Mouse (Mus musculus): Measurements from ENCODE around the gene Ptch1. TPM values are rescaled to one million over a fixed set of nuclear protein-coding genes. Genes with fewer than 3 reads are reported as not detected.

Ptch1 gene
- polyA plus RNA-seq, 1 experiment from 2014 or later, result 26.0 TPM

DNA sequence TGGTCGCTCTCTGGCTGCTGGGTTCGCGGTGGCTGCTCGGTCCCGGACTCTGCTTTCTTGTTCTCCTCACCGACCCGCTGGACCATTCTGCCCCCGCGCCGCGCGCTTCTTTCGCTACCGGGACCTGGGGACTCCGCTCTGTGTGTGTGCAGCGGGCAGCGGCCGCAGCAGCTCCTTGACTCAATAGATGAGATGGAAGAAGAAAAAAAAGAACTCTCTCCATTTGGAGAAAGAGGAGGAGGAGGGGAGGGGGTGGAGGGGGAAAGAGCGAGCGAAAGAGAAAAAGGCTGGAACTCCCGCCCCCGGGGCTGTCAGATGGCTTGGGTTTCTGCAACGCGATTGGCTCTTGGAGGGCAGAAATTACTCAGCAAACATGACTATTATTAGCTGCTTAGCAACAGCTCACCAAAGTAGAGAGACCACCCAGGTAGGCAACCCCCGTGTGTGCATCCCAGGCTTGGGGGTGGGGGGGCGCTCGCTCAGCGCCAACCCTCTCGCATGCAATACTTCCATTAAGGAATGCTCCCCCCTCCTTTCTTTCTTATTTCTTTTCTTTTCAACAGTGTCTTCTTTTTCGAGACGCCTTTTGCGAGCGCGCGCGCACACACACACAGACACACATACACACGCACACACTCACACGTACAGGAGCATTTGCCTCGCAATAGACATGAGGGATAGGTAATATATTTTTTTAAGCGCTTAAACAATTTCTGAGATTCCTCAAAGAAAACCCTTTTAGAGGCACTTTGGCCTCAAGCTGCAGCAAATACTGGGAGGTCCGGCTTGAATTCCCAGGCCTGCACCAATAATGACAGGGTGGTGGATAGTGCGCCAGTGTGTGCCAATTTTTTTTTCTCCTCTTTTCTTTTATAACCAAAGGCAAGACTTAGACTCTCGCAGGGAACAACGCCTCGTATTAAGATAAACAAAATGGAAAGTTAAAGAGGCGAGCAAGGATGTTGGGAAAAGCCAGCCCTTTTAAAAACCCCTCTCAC, 7.1 kb downstream of the Ptch1 start:
- Histone ChIP-seq H3K4me3 (ENCODE audit: low read depth, low read length) (peak overlapping the region; percentile 94), H3K9me3 (ENCODE audit: control insufficient read depth, low read length) (no peaks in the 10 kb centered on the region), H3K27ac (ENCODE audit: low read depth, low read length) (peak overlapping the region; percentile 99), H3K36me3 (ENCODE audit: control insufficient read depth, insufficient read depth, low read length) (no peaks in the 10 kb centered on the region), H3K4me1 (replicated peaks; ENCODE audit: control insufficient read depth, insufficient read depth, low read length) (peaks cover 24% of the 10 kb centered on the region), H3K27me3 (ENCODE audit: control insufficient read depth, insufficient read depth, low read length) (peaks cover 16% of the 10 kb centered on the region; the same call in 1 of the 2 replicates), H3K9ac (ENCODE audit: low read length) (peak overlapping the region; percentile 89), H3K4me2 (ENCODE audit: low read depth, low read length, severe bottlenecking) (peak overlapping the region; percentile 91)
- ATAC-seq (replicated peaks; ENCODE audit: low FRiP score) (peak; percentile 66), DNase-seq (ENCODE audit: low spot score) (peak; percentile 94)
- under 1% methylated on average over 46 of the region's 46 CpGs for WGBS

GRCm38 (mm10) chr13:63565320-63566017, 7.9 kb downstream of the Ptch1 start:
- H3K36me3 ChIP-seq (ENCODE audit: control insufficient read depth, insufficient read depth, low read length), result no peaks in the 10 kb centered on the region
- peaks cover 16% of the 10 kb centered on the region; the same call in 1 of the 2 replicates for H3K27me3 ChIP-seq (ENCODE audit: control insufficient read depth, insufficient read depth, low read length)
- H3K4me3 ChIP-seq (ENCODE audit: low read depth, low read length), result peak overlapping the region; percentile 94
- peak overlapping the region; percentile 89 for H3K9ac ChIP-seq (ENCODE audit: low read length)
- no peaks in the 10 kb centered on the region for H3K9me3 ChIP-seq (ENCODE audit: control insufficient read depth, low read length)
- peak overlapping the region; percentile 99 for H3K27ac ChIP-seq (ENCODE audit: low read depth, low read length)
- ATAC-seq (replicated peaks; ENCODE audit: low FRiP score), result no peak
- peaks cover 23% of the 10 kb centered on the region for H3K4me1 ChIP-seq (replicated peaks; ENCODE audit: control insufficient read depth, insufficient read depth, low read length)
- WGBS, result under 1% methylated on average over 69 of the region's 99 CpGs
- no peak for DNase-seq (ENCODE audit: low spot score)
- peak overlapping the region; percentile 91 for H3K4me2 ChIP-seq (ENCODE audit: low read depth, low read length, severe bottlenecking)

DNA sequence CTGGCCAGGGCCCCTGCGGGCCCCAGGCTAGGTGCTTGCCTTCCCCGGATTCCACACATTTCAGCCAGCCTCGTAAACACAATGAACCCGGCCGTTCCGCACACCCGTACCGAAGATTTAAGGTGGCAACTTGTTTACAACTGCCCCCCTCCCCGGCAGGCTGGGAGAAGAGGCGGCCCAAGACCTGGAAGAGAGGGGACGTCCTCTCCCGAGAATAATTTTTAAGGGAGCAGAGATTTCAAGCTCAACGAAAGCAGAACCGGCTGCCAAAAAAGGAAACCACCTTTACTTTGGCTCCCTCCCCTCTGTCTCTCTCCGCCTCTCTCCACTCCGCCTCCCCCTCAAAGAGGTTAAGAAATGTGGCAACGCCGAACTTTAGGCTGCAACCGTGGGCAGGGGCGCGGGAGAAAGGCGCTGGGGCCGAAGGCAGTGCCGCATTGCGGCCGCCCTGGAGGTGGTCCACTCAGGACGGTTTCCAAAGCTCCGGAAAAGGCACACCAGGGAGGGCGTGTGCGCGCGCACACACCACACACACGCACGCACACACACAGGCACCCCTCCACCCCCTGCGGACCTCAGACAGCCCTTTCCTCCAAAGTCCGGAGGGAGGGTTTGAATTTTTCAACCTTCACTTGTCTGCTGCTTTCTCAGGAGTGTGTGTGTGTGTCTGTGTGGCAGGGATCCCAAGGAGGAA, 8.6 kb downstream of the Ptch1 start:
- peaks cover 20% of the 10 kb centered on the region for H3K4me1 ChIP-seq (replicated peaks; ENCODE audit: control insufficient read depth, insufficient read depth, low read length)
- H3K27ac ChIP-seq (ENCODE audit: low read depth, low read length), result peak overlapping the region; percentile 99
- WGBS, result 0% methylated on average over 32 of the region's 36 CpGs
- DNase-seq (ENCODE audit: low spot score) (peak; percentile 84), ATAC-seq (replicated peaks; ENCODE audit: low FRiP score) (no peak)
- H3K9ac ChIP-seq (ENCODE audit: low read length), result peak overlapping the region; percentile 89
- peaks cover 10% of the 10 kb centered on the region; the same call in 1 of the 2 replicates for H3K27me3 ChIP-seq (ENCODE audit: control insufficient read depth, insufficient read depth, low read length)
- H3K4me2 ChIP-seq (ENCODE audit: low read depth, low read length, severe bottlenecking), result peak overlapping the region; percentile 91
- no peaks in the 10 kb centered on the region for H3K36me3 ChIP-seq (ENCODE audit: control insufficient read depth, insufficient read depth, low read length)
- no peaks in the 10 kb centered on the region for H3K9me3 ChIP-seq (ENCODE audit: control insufficient read depth, low read length)
- H3K4me3 ChIP-seq (ENCODE audit: low read depth, low read length), result peak overlapping the region; percentile 94

- ATAC-seq (replicated peaks; ENCODE audit: low FRiP score) (no peak), DNase-seq (ENCODE audit: low spot score) (peak; percentile 83)
- no peaks in the 10 kb centered on the region for H3K36me3 ChIP-seq (ENCODE audit: control insufficient read depth, insufficient read depth, low read length)
- H3K27me3 ChIP-seq (ENCODE audit: control insufficient read depth, insufficient read depth, low read length), result peaks cover 3% of the 10 kb centered on the region; the same call in 1 of the 2 replicates
- peak overlapping the region; percentile 94 for H3K4me3 ChIP-seq (ENCODE audit: low read depth, low read length)
- H3K9me3 ChIP-seq (ENCODE audit: control insufficient read depth, low read length), result no peaks in the 10 kb centered on the region
- peak overlapping the region; percentile 99 for H3K27ac ChIP-seq (ENCODE audit: low read depth, low read length)
- H3K4me1 ChIP-seq (replicated peaks; ENCODE audit: control insufficient read depth, insufficient read depth, low read length), result peaks cover 20% of the 10 kb centered on the region; the same call in 1 of the 2 replicates
- peak overlapping the region; percentile 91 for H3K4me2 ChIP-seq (ENCODE audit: low read depth, low read length, severe bottlenecking)
- WGBS, result 0% methylated on average over 51 of the region's 51 CpGs
- peak overlapping the region; percentile 89 for H3K9ac ChIP-seq (ENCODE audit: low read length)
Measured at GRCm38 (mm10) chr13:63563781-63564625, 9.4 kb downstream of the Ptch1 start.

DNA sequence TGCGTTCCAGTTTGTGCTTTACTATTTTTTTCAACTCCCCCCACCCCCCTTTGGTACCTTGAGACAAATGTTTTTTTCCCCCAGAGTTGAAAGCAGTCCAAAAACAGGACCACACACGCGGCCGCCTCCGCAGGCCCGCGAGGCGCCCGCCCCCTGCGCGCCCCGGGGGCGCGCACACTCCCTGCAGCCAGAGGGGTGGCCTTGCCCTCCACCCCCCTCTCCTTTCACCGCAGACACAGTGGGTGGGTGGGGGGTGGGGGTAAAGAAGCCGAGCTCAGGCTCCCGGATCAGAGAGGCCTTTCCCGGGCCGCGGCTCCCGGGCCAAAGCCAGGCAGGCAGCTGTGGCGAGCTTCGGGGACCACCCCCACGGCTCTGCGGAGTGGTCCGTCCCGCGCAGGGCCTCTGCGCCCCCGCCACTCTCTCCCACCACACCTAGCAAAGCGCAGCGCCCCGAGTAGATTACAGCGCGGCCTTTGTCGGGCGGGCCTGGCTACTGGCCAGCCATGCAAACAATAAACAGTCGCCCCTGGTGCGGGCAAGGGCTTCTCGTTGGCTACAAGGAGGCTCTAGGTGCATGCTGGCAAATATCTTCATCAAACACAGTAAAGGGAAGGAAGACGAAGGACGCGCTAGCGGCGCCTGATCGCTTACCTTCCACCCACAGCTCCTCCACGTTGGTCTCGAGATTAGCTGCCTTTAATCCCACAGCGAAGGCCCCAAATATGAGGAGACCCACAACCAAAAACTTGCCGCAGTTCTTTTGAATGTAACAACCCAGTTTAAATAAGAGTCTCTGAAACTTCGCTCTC, 10.2 kb downstream of the Ptch1 start:
- H3K27ac ChIP-seq (ENCODE audit: low read depth, low read length), result peak overlapping the region; percentile 99
- under 1% methylated on average over 51 of the region's 51 CpGs for WGBS
- H3K4me3 ChIP-seq (ENCODE audit: low read depth, low read length), result peak overlapping the region; percentile 94
- ATAC-seq (replicated peaks; ENCODE audit: low FRiP score), result peak; percentile 63
- peaks cover 23% of the 10 kb centered on the region for H3K4me1 ChIP-seq (replicated peaks; ENCODE audit: control insufficient read depth, insufficient read depth, low read length)
- H3K9ac ChIP-seq (ENCODE audit: low read length), result peak overlapping the region; percentile 89
- H3K9me3 ChIP-seq (ENCODE audit: control insufficient read depth, low read length), result no peaks in the 10 kb centered on the region
- no peaks in the 10 kb centered on the region for H3K36me3 ChIP-seq (ENCODE audit: control insufficient read depth, insufficient read depth, low read length)
- H3K27me3 ChIP-seq (ENCODE audit: control insufficient read depth, insufficient read depth, low read length), result no peaks in the 10 kb centered on the region
- peak; percentile 93 for DNase-seq (ENCODE audit: low spot score)
- peak overlapping the region; percentile 91 for H3K4me2 ChIP-seq (ENCODE audit: low read depth, low read length, severe bottlenecking)

GRCm38 (mm10) chr13:63562141-63562971, 11.0 kb downstream of the Ptch1 start:
- H3K4me1 ChIP-seq (replicated peaks; ENCODE audit: control insufficient read depth, insufficient read depth, low read length), result peaks cover 23% of the 10 kb centered on the region
- peak overlapping the region; percentile 94 for H3K4me3 ChIP-seq (ENCODE audit: low read depth, low read length)
- H3K27ac ChIP-seq (ENCODE audit: low read depth, low read length), result peak overlapping the region; percentile 99; the same call in 1 of the 2 replicates
- DNase-seq (ENCODE audit: low spot score) (no peak), ATAC-seq (replicated peaks; ENCODE audit: low FRiP score) (no peak)
- H3K9me3 ChIP-seq (ENCODE audit: control insufficient read depth, low read length), result no peaks in the 10 kb centered on the region
- H3K36me3 ChIP-seq (ENCODE audit: control insufficient read depth, insufficient read depth, low read length), result no peaks in the 10 kb centered on the region
- H3K9ac ChIP-seq (ENCODE audit: low read length), result peak overlapping the region; percentile 89; the same call in 1 of the 2 replicates
- 1% methylated on average over 7 of the region's 7 CpGs for WGBS
- H3K27me3 ChIP-seq (ENCODE audit: control insufficient read depth, insufficient read depth, low read length), result no peaks in the 10 kb centered on the region
- H3K4me2 ChIP-seq (ENCODE audit: low read depth, low read length, severe bottlenecking), result peak overlapping the region; percentile 91

Data from forebrain, embryonic 11.5 days (tissue).